Mouse (Mus musculus) liver, adult (tissue): ENCODE measurements around the gene Phlpp1.

Experiments
- GATA4 ChIP-seq: IDR thresholded peaks from 2 replicates; pipeline ENCODE4 v1.6.1; 2014; ENCODE audit warnings: mild to moderate bottlenecking, low read length; ENCODE audit not compliant: insufficient replicate concordance

The Phlpp1 gene

DNA sequence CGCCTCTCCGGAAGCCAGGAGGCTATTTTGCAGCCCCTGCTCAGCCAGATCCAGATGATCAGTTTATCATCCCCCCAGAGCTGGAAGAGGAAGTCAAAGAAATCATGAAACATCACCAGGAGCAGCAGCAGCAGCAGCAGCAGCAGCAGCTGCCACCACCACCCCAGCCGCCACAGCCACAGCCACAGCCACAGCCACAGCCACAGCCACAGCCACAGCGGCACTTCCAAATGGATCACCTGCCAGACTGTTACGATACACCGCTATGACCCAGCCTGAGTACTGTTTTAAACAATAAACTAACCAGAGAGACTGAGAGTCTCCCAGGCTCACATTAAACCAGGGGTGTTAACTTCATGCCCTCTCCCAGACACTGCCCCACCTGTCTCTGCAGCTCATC is 221.5 kb downstream of the Phlpp1 start:
- no peak for TF ChIP-seq GATA4

DNA sequence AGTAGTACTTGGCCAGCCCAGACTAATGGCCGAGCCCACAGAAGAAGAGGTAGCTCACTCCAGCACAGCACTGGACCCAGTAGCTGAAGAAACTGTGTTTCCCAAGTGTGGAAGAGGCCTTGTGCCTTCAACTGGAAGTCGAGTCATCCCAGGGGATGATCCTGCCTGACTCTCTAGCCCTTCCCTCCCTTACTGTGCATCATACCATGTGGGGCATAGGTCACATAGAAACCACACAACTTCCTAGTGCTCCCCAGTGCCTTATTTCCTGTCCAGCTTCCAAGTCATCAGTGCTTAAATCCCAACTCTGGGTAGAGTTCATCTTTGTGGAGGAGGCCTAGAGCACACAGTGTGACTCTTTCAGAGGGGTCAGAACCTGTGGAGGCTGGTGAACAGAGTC is 223.1 kb downstream of the Phlpp1 start:
- TF ChIP-seq GATA4, result no peak

- peak; percentile 45; the same call in 1 of the 2 replicates for TF ChIP-seq GATA4
Measured at GRCm38 (mm10) chr1:106395476-106395875, 223.9 kb downstream of the Phlpp1 start.

GRCm38 (mm10) chr1:106400900-106401634 is 229.5 kb downstream of the Phlpp1 start:
- no peak for TF ChIP-seq GATA4

DNA sequence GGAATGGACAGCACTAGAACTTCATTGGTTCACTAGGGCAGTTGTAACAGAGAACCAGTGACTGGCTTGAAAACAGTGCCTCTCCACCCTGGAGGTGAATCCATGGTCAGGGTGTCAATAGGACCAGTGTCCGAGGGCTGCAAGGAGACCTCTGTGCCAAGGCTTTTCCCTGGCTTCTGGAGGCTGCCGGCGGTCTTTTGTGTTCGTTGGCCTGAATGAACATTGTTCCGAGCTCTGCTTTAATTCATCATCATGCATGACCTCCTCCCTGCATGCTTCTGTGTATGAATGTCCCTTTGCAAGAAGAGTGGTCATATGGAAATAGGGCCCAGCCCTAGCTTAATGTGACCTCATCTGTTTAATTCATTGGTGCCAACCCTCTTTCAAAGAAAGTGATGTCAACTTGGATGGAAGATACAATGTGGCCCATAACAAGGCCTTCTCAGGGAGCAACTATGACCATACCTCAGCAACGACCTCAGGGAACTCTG is 231.5 kb downstream of the Phlpp1 start:
- TF ChIP-seq GATA4, result no peak

- no peak for TF ChIP-seq GATA4
Measured at GRCm38 (mm10) chr1:106406852-106407251, 235.3 kb downstream of the Phlpp1 start.

DNA sequence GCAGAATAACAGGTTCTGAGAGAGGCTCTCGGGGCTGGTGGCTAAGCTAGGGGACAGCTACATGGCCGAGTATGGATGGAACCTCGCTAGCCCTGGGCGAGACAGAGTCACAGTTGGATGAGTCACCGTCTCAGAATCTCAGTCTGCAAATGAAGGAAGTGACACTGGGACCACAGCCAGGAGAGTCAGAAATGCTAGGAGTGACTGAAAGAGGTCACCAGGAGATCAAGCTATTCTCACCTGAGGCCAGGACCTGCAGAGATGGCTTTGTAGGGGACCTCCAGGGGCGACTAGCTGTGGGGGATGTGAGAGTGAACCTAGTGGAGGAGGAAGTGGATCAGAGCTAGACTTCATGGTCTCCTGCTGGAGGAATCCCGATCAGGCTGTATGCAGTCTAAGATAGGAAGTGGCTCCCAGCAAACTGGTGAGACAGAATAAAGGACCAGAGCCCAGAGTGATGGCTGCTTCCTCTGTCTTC is 236.4 kb downstream of the Phlpp1 start:
- no peak for TF ChIP-seq GATA4

DNA sequence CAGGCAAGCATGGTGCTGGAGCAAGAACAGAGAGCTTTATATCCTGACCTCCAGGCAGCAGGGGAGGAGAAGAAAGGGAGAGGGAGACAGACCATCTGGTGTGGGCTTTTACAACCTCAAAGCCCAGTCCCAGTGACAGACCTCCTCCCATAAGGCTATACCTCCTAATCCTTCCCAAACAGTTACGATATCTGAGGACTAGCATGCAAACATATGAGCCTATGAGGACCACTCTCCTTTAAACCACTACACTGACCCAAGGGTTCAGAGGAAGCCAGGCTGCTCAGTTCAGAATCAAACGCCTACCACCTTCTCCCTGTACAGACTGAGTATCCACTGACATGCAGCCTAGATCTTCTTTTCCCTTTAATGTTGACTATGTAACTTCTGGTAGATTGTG is 239.3 kb downstream of the Phlpp1 start:
- no peak for TF ChIP-seq GATA4

- no peak for TF ChIP-seq GATA4
Measured at GRCm38 (mm10) chr1:106425128-106425936, 253.8 kb downstream of the Phlpp1 start.

DNA sequence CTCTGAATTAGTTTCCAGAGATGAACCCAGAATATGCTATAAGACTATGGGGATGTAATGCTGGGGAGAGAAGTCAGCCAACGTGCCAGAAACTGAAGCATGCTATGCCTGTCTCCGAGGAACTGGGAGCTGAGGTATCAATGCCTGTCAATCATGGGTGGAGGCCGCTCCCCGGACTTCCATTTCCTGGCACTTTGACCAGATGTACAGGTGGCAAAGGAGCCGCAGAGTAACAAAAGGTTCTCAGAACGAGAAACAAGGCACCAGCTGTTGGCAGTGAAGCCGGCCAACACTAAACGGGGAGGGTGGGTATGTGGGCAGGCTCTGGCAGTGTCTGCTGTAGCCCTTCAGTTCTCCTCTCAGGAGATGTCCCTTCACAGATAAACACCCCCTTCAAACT is 256.6 kb downstream of the Phlpp1 start:
- TF ChIP-seq GATA4, result no peak

GRCm38 (mm10) chr1:106428580-106428979 is 257.0 kb downstream of the Phlpp1 start:
- no peak for TF ChIP-seq GATA4

DNA sequence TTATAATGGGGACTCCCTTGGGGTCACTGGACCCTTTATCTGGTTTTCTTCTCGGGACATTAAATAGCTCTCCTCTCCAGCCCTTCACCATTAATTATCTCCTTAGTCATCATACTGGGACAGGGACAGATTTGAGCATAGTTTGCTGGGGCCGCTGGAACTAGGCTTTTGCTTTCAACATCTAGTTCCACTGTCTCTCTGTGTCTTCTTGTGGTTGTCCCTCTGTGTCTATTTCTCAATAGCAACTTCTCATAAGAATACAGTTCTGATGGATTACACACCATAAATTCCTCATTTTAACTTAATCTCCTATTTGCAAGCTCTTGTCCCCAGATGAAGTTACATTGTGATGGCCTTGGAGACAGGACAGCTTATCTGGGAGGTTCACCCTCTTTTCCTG is 262.0 kb downstream of the Phlpp1 start:
- no peak for TF ChIP-seq GATA4
